Mouse (Mus musculus): Measurements from ENCODE around the gene 1700042G07Rik.

GRCm38 (mm10) chr4:116157882-116158281 is 15.3 kb upstream of the 1700042G07Rik start:
- TF ChIP-seq CTCF (IDR thresholded peaks at IDR 0.05; ENCODE audit: low read depth) (no peak), EP300 (IDR thresholded peaks at IDR 0.05; ENCODE audit: low read depth) (no peak)

Data from liver, postnatal 0 days (tissue).